10 mouse cellular contexts compared by ENCODE assay signal in genomic region chr7:127103960-127104359, GRCm38 (mm10). TPM values are rescaled to one million over a fixed set of nuclear protein-coding genes. Genes with fewer than 3 reads are reported as not detected.
DNase-seq lines count a peak whose midpoint lies in the region; ATAC-seq lines count a peak whose summit lies in the region.
"Had no signal": no experiment of that assay in that cellular context is flagged by ENCODE, and none has a peak within 500 bp of the region (broad histone marks: within the 10 kb centered on the region; RNA-seq: fewer than 3 reads in every experiment).

No protein-coding gene starts in this region.

- 66% methylated on average over 6 of the region's 6 CpGs for WGBS in forebrain, embryonic 13.5 days
- WGBS in midbrain, embryonic 11.5 days = 72% methylated on average over 6 of the region's 6 CpGs

- no peak overlapping the region for H3K9ac ChIP-seq in forebrain, embryonic 13.5 days
- no peak overlapping the region for H3K9ac ChIP-seq in midbrain, embryonic 11.5 days (ENCODE audit: low read length)

- peak overlapping the region; percentile 3; the same call in 1 of the 2 replicates for H3K27ac ChIP-seq in forebrain, embryonic 13.5 days
- H3K27ac ChIP-seq in midbrain, embryonic 11.5 days (ENCODE audit: low read depth, low read length) = no peak overlapping the region

- H3K36me3 ChIP-seq in forebrain, embryonic 13.5 days (ENCODE audit: poor library complexity, severe bottlenecking) = no peaks in the 10 kb centered on the region
- no peaks in the 10 kb centered on the region for H3K36me3 ChIP-seq in midbrain, embryonic 11.5 days (ENCODE audit: control insufficient read depth, insufficient read depth, low read length)

- ATAC-seq in CD4-positive, CD25-positive, alpha-beta regulatory T cell, adult 4 months = peak; percentile 47
- ATAC-seq in forebrain, embryonic 13.5 days = no peak
- no peak for ATAC-seq in midbrain, embryonic 11.5 days (ENCODE audit: low FRiP score)

- H3K4me2 ChIP-seq in forebrain, embryonic 13.5 days = peak overlapping the region; percentile 52
- H3K4me2 ChIP-seq in midbrain, embryonic 11.5 days = no peak overlapping the region

- peak; percentile 32 to 48 for DNase-seq in cerebellum, postnatal 14 days
- DNase-seq in cerebellum, postnatal 25 days = no peak
- peak; percentile 81 for DNase-seq in midbrain, embryonic 11.5 days (ENCODE audit: low spot score, missing footprints)
- DNase-seq in frontal cortex, postnatal 25 days (ENCODE audit: low spot score in 2 of 2) = no peak
- DNase-seq in right cerebral cortex, adult 2 months (ENCODE audit: low spot score in 2 of 2) = no peak
- DNase-seq in retina, postnatal 1 day = no peak

- peaks cover 12% of the 10 kb centered on the region; the same call in 1 of the 2 replicates for H3K4me1 ChIP-seq in forebrain, embryonic 13.5 days
- H3K4me1 ChIP-seq in midbrain, embryonic 11.5 days (ENCODE audit: control insufficient read depth, insufficient read depth, low read length) = no peaks in the 10 kb centered on the region

- H3K9me3 ChIP-seq in forebrain, embryonic 13.5 days (replicated peaks) = no peaks in the 10 kb centered on the region
- no peaks in the 10 kb centered on the region for H3K9me3 ChIP-seq in midbrain, embryonic 11.5 days (ENCODE audit: control insufficient read depth, low read length)

- no peak overlapping the region for H3K4me3 ChIP-seq in forebrain, embryonic 13.5 days
- H3K4me3 ChIP-seq in midbrain, embryonic 11.5 days (ENCODE audit: low read depth, low read length) = no peak overlapping the region

- H3K27me3 ChIP-seq in forebrain, embryonic 13.5 days = no peaks in the 10 kb centered on the region
- H3K27me3 ChIP-seq in midbrain, embryonic 11.5 days (ENCODE audit: control insufficient read depth, insufficient read depth, low read length) = no peaks in the 10 kb centered on the region

RNA-seq across cellular contexts. Expression of gene AI467606, which starts 12.8 kb away (rescaled TPM):
- polyA plus RNA-seq in CD4-positive, CD25-positive, alpha-beta regulatory T cell, adult 4 months (2017; shearing (Covaris generic)) = 100 to 1,000 TPM; 274 to 321 TPM
- polyA plus RNA-seq in forebrain, embryonic 13.5 days (2015; fragmentation: Nextera tagmentation; extraction: Ambion mirVana) = 0.91 and 1.0 TPM in 2 replicates
- polyA plus RNA-seq in midbrain, embryonic 11.5 days (2014; fragmentation: Nextera tagmentation; extraction: Ambion mirVana) = 1.3 and 1.7 TPM in 2 replicates

RNA-seq across cellular contexts. Expression of gene Zg16, which starts 16.8 kb away (rescaled TPM):
- under 1 TPM in 1 of 2 experiments, not detected in 1; 0.81 TPM for polyA plus RNA-seq in CD4-positive, CD25-positive, alpha-beta regulatory T cell, adult 4 months (2017; shearing (Covaris generic))
- not detected in 2 replicates for polyA plus RNA-seq in forebrain, embryonic 13.5 days (2015; fragmentation: Nextera tagmentation; extraction: Ambion mirVana)
- not detected in 2 replicates for polyA plus RNA-seq in midbrain, embryonic 11.5 days (2014; fragmentation: Nextera tagmentation; extraction: Ambion mirVana)
- polyA plus RNA-seq: G1E; heart, embryonic 14.5 days had no signal

RNA-seq across cellular contexts. Expression of gene Qprt, which starts 18.1 kb away (rescaled TPM):
- 10 to 100 TPM in 1 of 2 experiments, 1 to 10 TPM in 1; 7.5 to 15.2 TPM for polyA plus RNA-seq in CD4-positive, CD25-positive, alpha-beta regulatory T cell, adult 4 months (2017; shearing (Covaris generic))
- polyA plus RNA-seq in forebrain, embryonic 13.5 days (2015; fragmentation: Nextera tagmentation; extraction: Ambion mirVana) = 0.67 and 0.96 TPM in 2 replicates
- 5.7 and 6.2 TPM in 2 replicates for polyA plus RNA-seq in midbrain, embryonic 11.5 days (2014; fragmentation: Nextera tagmentation; extraction: Ambion mirVana)

RNA-seq across cellular contexts. Expression of gene Spn, which starts 33.7 kb away (rescaled TPM):
- polyA plus RNA-seq in CD4-positive, CD25-positive, alpha-beta regulatory T cell, adult 4 months (2017; shearing (Covaris generic)) = 100 to 1,000 TPM; 101 to 103 TPM
- 0.08 TPM in 1 of 2 replicates, not detected in the other for polyA plus RNA-seq in forebrain, embryonic 13.5 days (2015; fragmentation: Nextera tagmentation; extraction: Ambion mirVana)
- 0.19 TPM in 1 of 2 replicates, not detected in the other for polyA plus RNA-seq in midbrain, embryonic 11.5 days (2014; fragmentation: Nextera tagmentation; extraction: Ambion mirVana)

Comparison
In these comparisons a context has a peak if more than half of its experiments do, and no peak if none do; other contexts are left out.
1. DNase-seq: peak in cerebellum, postnatal 14 days (2 of 2) and midbrain, embryonic 11.5 days (single experiment); none in cerebellum, postnatal 25 days (0 of 2), frontal cortex, postnatal 25 days (0 of 2), right cerebral cortex, adult 2 months (0 of 2) and retina, postnatal 1 day (single experiment).
2. RNA of gene AI467606, which starts 12.8 kb away (polyA plus RNA-seq): 274 to 321 TPM in CD4-positive, CD25-positive, alpha-beta regulatory T cell, adult 4 months; 1.3 to 1.7 TPM in midbrain, embryonic 11.5 days and 0.91 to 1.0 TPM in forebrain, embryonic 13.5 days; every median in the first group is over 100 times any median in the second.